In genomic region chr3:129969031-129969430, GRCm38 (mm10) we compare ENCODE assay signal across 8 mouse cellular contexts. TPM values are rescaled to one million over a fixed set of nuclear protein-coding genes. Genes with fewer than 3 reads are reported as not detected.
DNase-seq lines count a peak whose midpoint lies in the region; ATAC-seq lines count a peak whose summit lies in the region.

No protein-coding gene starts in this region.

- no peak overlapping the region for H3K27ac ChIP-seq in liver, embryonic 11.5 days (ENCODE audit: low read depth, low read length)
- no peak overlapping the region for H3K27ac ChIP-seq in embryonic facial prominence, embryonic 15.5 days (replicated peaks)
- H3K27ac ChIP-seq in limb, embryonic 10.5 days, result peak overlapping the region; percentile 84
- H3K27ac ChIP-seq in neural tube, embryonic 14.5 days (ENCODE audit: low read depth, low read length), result no peak overlapping the region

- no peaks in the 10 kb centered on the region for H3K9me3 ChIP-seq in liver, embryonic 11.5 days (ENCODE audit: control insufficient read depth, low read length)
- H3K9me3 ChIP-seq in embryonic facial prominence, embryonic 15.5 days (replicated peaks), result no peaks in the 10 kb centered on the region
- no peaks in the 10 kb centered on the region for H3K9me3 ChIP-seq in limb, embryonic 10.5 days (replicated peaks)
- H3K9me3 ChIP-seq in neural tube, embryonic 14.5 days (ENCODE audit: control insufficient read depth, low read length), result no peaks in the 10 kb centered on the region

- no peak overlapping the region for H3K9ac ChIP-seq in liver, embryonic 11.5 days (ENCODE audit: low read depth, low read length)
- H3K9ac ChIP-seq in embryonic facial prominence, embryonic 15.5 days, result no peak overlapping the region
- H3K9ac ChIP-seq in neural tube, embryonic 14.5 days (replicated peaks; ENCODE audit: low read depth, low read length), result no peak overlapping the region; the same call in 1 of the 2 replicates

- no peak for DNase-seq in liver, embryonic 11.5 days (ENCODE audit: low spot score)
- DNase-seq in liver, result no peak
- DNase-seq in limb, embryonic 10.5 days (ENCODE audit: low spot score), result no peak
- no peak for DNase-seq in adrenal gland, postnatal 10 days
- no peak for DNase-seq in gastrocnemius, postnatal 25 days
- DNase-seq in testis, postnatal 10 days (ENCODE audit: low spot score), result no peak

- ATAC-seq in liver, embryonic 11.5 days (replicated peaks; ENCODE audit: low FRiP score), result no peak
- no peak for ATAC-seq in embryonic facial prominence, embryonic 15.5 days (ENCODE audit: insufficient number of reproducible peaks, low FRiP score, low TSS enrichment, low read depth)
- peak; percentile 16; the same call in 1 of the 2 replicates for ATAC-seq in neural tube, embryonic 14.5 days (ENCODE audit: low read depth)

- peaks cover 29% of the 10 kb centered on the region for H3K27me3 ChIP-seq in liver, embryonic 11.5 days (replicated peaks; ENCODE audit: control insufficient read depth, insufficient read depth, low read length)
- peaks cover 19% of the 10 kb centered on the region for H3K27me3 ChIP-seq in embryonic facial prominence, embryonic 15.5 days
- peaks cover 38% of the 10 kb centered on the region for H3K27me3 ChIP-seq in limb, embryonic 10.5 days (ENCODE audit: low read depth, poor library complexity, severe bottlenecking)
- no peaks in the 10 kb centered on the region; the same call in 1 of the 2 replicates for H3K27me3 ChIP-seq in neural tube, embryonic 14.5 days (ENCODE audit: control insufficient read depth, insufficient read depth, low read length)

- H3K4me2 ChIP-seq in liver, embryonic 11.5 days, result peak overlapping the region; percentile 94
- peak overlapping the region; percentile 99 for H3K4me2 ChIP-seq in embryonic facial prominence, embryonic 15.5 days (replicated peaks)
- peak overlapping the region; percentile 99 for H3K4me2 ChIP-seq in neural tube, embryonic 14.5 days (ENCODE audit: low read depth, low read length)

- peaks cover 10% of the 10 kb centered on the region for H3K4me1 ChIP-seq in liver, embryonic 11.5 days (replicated peaks; ENCODE audit: control insufficient read depth, insufficient read depth, low read length)
- H3K4me1 ChIP-seq in embryonic facial prominence, embryonic 15.5 days, result peaks cover 21% of the 10 kb centered on the region
- H3K4me1 ChIP-seq in limb, embryonic 10.5 days, result peaks cover 28% of the 10 kb centered on the region
- peaks cover 9% of the 10 kb centered on the region for H3K4me1 ChIP-seq in neural tube, embryonic 14.5 days (ENCODE audit: control insufficient read depth, insufficient read depth, low read length)

- H3K4me3 ChIP-seq in liver, embryonic 11.5 days (ENCODE audit: low read depth, low read length), result peak overlapping the region; percentile 58
- peak overlapping the region; percentile 62 for H3K4me3 ChIP-seq in embryonic facial prominence, embryonic 15.5 days (replicated peaks)
- peak overlapping the region; percentile 70 for H3K4me3 ChIP-seq in limb, embryonic 10.5 days
- peak overlapping the region; percentile 45; the same call in 1 of the 2 replicates for H3K4me3 ChIP-seq in neural tube, embryonic 14.5 days (ENCODE audit: low read depth, low read length)

- H3K36me3 ChIP-seq in liver, embryonic 11.5 days (ENCODE audit: control insufficient read depth, insufficient read depth, low read length), result no peaks in the 10 kb centered on the region
- H3K36me3 ChIP-seq in embryonic facial prominence, embryonic 15.5 days, result no peaks in the 10 kb centered on the region
- H3K36me3 ChIP-seq in limb, embryonic 10.5 days, result no peaks in the 10 kb centered on the region
- no peaks in the 10 kb centered on the region for H3K36me3 ChIP-seq in neural tube, embryonic 14.5 days (ENCODE audit: control insufficient read depth, insufficient read depth, low read length)

- 32% methylated on average over 10 of the region's 10 CpGs for WGBS in liver, embryonic 11.5 days
- 31% methylated on average over 10 of the region's 10 CpGs for WGBS in embryonic facial prominence, embryonic 15.5 days
- 32% methylated on average over 10 of the region's 10 CpGs for WGBS in limb, embryonic 10.5 days
- WGBS in neural tube, embryonic 14.5 days, result 34% methylated on average over 10 of the region's 10 CpGs

RNA-seq across cellular contexts. Expression of gene Mcub, which starts 1.0 kb away (rescaled TPM):
- 3.5 and 4.3 TPM in 2 replicates for polyA plus RNA-seq in liver, embryonic 11.5 days (2014; fragmentation: Nextera tagmentation; extraction: Ambion mirVana)
- polyA plus RNA-seq in embryonic facial prominence, embryonic 15.5 days (2015; fragmentation: Nextera tagmentation; extraction: Ambion mirVana), result 5.9 and 7.3 TPM in 2 replicates
- 8.5 and 10.3 TPM in 2 replicates for polyA plus RNA-seq in limb, embryonic 10.5 days (2016; fragmentation: Nextera tagmentation; extraction: Ambion mirVana)
- 8.0 and 8.8 TPM in 2 replicates for polyA plus RNA-seq in neural tube, embryonic 14.5 days (2014; fragmentation: Nextera tagmentation; extraction: Ambion mirVana)
- 1 to 10 TPM; 7.7 to 9.6 TPM for total RNA-seq in adrenal gland, postnatal 10 days (2021)
- 1 to 10 TPM; 1.0 to 1.4 TPM for total RNA-seq in gastrocnemius, postnatal 25 days (2021)
